Mouse (Mus musculus): Measurements from ENCODE around the gene Tpra1. TPM values are rescaled to one million over a fixed set of nuclear protein-coding genes. Genes with fewer than 3 reads are reported as not detected.

Tpra1 gene
- polyA plus RNA-seq, 1 experiment from 2014 or later: 67.3 TPM

- Histone ChIP-seq H3K36me3 (peaks cover 25% of the 10 kb centered on the region), H3K9ac (no peak overlapping the region), H3K9me3 (replicated peaks) (no peaks in the 10 kb centered on the region), H3K27me3 (no peaks in the 10 kb centered on the region), H3K4me2 (replicated peaks) (no peak overlapping the region), H3K4me3 (no peak overlapping the region), H3K27ac (no peak overlapping the region), H3K4me1 (no peaks in the 10 kb centered on the region)
- 75% methylated on average over 5 of the region's 5 CpGs for WGBS
- no peak for ATAC-seq (ENCODE audit: low FRiP score)
Observed at GRCm38 (mm10) chr6:88914799-88915198, 12.7 kb downstream of the Tpra1 start.

DNA sequence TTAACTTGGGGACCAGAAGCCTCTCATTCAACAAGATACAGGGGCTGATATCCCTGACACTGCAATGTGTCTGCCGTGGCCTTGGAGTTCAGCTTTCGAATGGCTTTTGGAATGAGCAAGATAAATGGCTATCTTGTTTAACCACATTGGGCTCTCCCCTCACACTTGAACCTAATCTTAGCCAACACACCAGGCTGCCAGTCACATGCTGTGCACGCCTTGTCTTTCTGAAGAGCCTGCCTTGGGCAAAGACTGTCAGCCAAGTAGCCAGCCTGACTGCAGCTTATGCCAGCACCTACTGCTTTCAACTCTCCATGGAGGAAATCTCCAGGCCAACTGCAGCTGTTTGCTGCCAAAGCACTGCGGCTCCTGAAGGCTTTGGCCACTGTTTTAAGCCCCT is 13.5 kb downstream of the Tpra1 start:
- 85% methylated on average over 4 of the region's 4 CpGs for WGBS
- no peak for ATAC-seq (ENCODE audit: low FRiP score)
- Histone ChIP-seq H3K36me3 (peaks cover 18% of the 10 kb centered on the region; the same call in 1 of the 2 replicates), H3K9me3 (replicated peaks) (no peaks in the 10 kb centered on the region), H3K4me3 (no peak overlapping the region), H3K9ac (no peak overlapping the region), H3K27me3 (no peaks in the 10 kb centered on the region), H3K4me2 (replicated peaks) (no peak overlapping the region), H3K4me1 (no peaks in the 10 kb centered on the region), H3K27ac (no peak overlapping the region)

GRCm38 (mm10) chr6:88916153-88916552 is 14.1 kb downstream of the Tpra1 start:
- H3K36me3 ChIP-seq: peaks cover 11% of the 10 kb centered on the region; the same call in 1 of the 2 replicates
- no peaks in the 10 kb centered on the region for H3K27me3 ChIP-seq
- H3K4me1 ChIP-seq: no peaks in the 10 kb centered on the region
- 62% methylated on average over 1 of the region's 1 CpGs for WGBS
- no peak overlapping the region for H3K4me2 ChIP-seq (replicated peaks)
- no peak overlapping the region for H3K4me3 ChIP-seq
- ATAC-seq (ENCODE audit: low FRiP score): no peak
- H3K27ac ChIP-seq: no peak overlapping the region
- H3K9me3 ChIP-seq (replicated peaks): no peaks in the 10 kb centered on the region
- H3K9ac ChIP-seq: no peak overlapping the region

- H3K4me1 ChIP-seq: peaks cover 1% of the 10 kb centered on the region; the same call in 1 of the 2 replicates
- ATAC-seq (ENCODE audit: low FRiP score): no peak
- H3K9me3 ChIP-seq (replicated peaks): no peaks in the 10 kb centered on the region
- no peaks in the 10 kb centered on the region for H3K27me3 ChIP-seq
- 79% methylated on average over 8 of the region's 8 CpGs for WGBS
- H3K9ac ChIP-seq: no peak overlapping the region
- no peak overlapping the region for H3K4me3 ChIP-seq
- H3K27ac ChIP-seq: no peak overlapping the region
- H3K4me2 ChIP-seq (replicated peaks): no peak overlapping the region
- H3K36me3 ChIP-seq: no peaks in the 10 kb centered on the region
Observed at GRCm38 (mm10) chr6:88918802-88919201, 16.8 kb downstream of the Tpra1 start.

DNA sequence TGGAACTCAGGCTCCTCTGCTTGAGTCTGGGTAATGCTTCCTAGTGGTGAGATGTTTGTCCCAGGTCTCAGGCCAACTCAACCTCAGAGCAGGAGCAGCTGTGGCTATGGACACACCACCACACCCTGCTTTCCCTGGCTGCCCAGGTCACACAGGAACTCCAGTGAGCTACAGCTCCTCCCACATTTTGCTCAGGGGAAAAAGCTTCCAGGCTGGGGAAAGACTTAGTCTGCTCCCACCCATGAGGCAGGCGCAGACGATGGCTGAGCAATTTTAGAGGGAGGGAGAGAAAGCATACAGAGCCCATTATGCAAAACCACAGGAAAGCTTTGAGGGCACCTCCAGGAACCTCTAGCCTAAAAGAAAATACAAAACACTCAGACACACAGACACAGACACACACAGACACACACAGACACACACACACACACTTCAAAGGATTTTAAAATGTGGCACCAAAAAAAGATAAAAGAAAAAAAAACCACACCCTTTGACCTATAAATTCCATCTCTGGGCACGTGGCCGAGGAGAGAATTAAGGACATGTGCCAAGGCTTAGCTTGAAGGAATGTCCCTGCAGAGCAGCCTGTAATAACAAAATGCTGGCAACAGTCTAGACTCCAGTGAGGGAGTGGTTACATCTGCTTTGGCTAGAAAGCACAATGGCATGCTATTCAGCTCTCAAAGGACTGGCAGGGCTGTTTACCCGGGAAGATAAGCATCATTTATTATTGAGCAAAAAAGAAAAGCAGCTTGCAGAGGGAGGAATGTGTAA is 22.6 kb downstream of the Tpra1 start:
- H3K9me3 ChIP-seq (replicated peaks): no peaks in the 10 kb centered on the region
- ATAC-seq (ENCODE audit: low FRiP score): no peak
- H3K27ac ChIP-seq: peak overlapping the region; percentile 88
- no peak overlapping the region for H3K9ac ChIP-seq
- no peak overlapping the region for H3K4me3 ChIP-seq
- no peak overlapping the region for H3K4me2 ChIP-seq (replicated peaks)
- H3K4me1 ChIP-seq: peaks cover 59% of the 10 kb centered on the region
- no peaks in the 10 kb centered on the region for H3K36me3 ChIP-seq
- no peaks in the 10 kb centered on the region for H3K27me3 ChIP-seq
- 1% methylated on average over 5 of the region's 5 CpGs for WGBS

GRCm38 (mm10) chr6:88925640-88926205 is 23.7 kb downstream of the Tpra1 start:
- Histone ChIP-seq H3K36me3 (no peaks in the 10 kb centered on the region), H3K27ac (peak overlapping the region; percentile 88), H3K9me3 (replicated peaks) (no peaks in the 10 kb centered on the region), H3K4me1 (peaks cover 69% of the 10 kb centered on the region), H3K27me3 (no peaks in the 10 kb centered on the region), H3K4me3 (no peak overlapping the region), H3K9ac (no peak overlapping the region), H3K4me2 (replicated peaks) (peak overlapping the region; percentile 4; the same call in 1 of the 2 replicates)
- 3% methylated on average over 4 of the region's 4 CpGs for WGBS
- peak; percentile 76 for ATAC-seq (ENCODE audit: low FRiP score)

- ATAC-seq (ENCODE audit: low FRiP score): no peak
- peak overlapping the region; percentile 88 for H3K27ac ChIP-seq
- H3K4me3 ChIP-seq: no peak overlapping the region
- H3K9ac ChIP-seq: no peak overlapping the region
- peaks cover 74% of the 10 kb centered on the region for H3K4me1 ChIP-seq
- H3K9me3 ChIP-seq (replicated peaks): no peaks in the 10 kb centered on the region
- H3K27me3 ChIP-seq: no peaks in the 10 kb centered on the region
- no peaks in the 10 kb centered on the region for H3K36me3 ChIP-seq
- H3K4me2 ChIP-seq (replicated peaks): no peak overlapping the region
- 25% methylated on average over 3 of the region's 3 CpGs for WGBS
Observed at GRCm38 (mm10) chr6:88926870-88927269, 24.8 kb downstream of the Tpra1 start.

DNA sequence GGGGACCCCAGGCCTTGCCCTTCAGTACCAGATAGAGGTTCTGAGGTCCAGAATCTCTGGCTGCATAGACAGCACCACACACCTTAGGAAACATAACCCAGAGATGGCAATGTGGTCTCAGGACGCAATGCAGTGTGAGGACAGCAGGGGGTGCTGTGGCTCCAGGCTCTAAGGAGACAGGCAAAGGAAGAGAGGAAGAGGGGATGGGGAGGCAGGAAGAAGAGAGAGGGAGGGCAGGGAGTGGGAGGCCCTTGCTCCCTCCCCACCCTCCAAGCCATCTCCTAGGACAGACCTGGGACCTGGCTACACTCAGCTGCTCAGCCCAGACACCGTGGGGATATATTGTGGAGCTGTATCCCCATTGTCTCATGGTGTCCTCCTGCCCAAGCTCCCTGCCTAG is 25.5 kb downstream of the Tpra1 start:
- no peak overlapping the region for H3K9ac ChIP-seq
- peak; percentile 19; the same call in 1 of the 2 replicates for ATAC-seq (ENCODE audit: low FRiP score)

GRCm38 (mm10) chr6:88928026-88928425 is 26.0 kb downstream of the Tpra1 start:
- Histone ChIP-seq H3K9ac (no peak overlapping the region), H3K4me1 (peaks cover 74% of the 10 kb centered on the region), H3K9me3 (replicated peaks) (no peaks in the 10 kb centered on the region), H3K4me2 (replicated peaks) (no peak overlapping the region), H3K36me3 (no peaks in the 10 kb centered on the region), H3K4me3 (no peak overlapping the region), H3K27ac (peak overlapping the region; percentile 88), H3K27me3 (no peaks in the 10 kb centered on the region)
- ATAC-seq (ENCODE audit: low FRiP score): no peak
- 77% methylated on average over 1 of the region's 1 CpGs for WGBS

More for the DNA sequence above, 25.5 kb downstream of the Tpra1 start:
- Histone ChIP-seq H3K36me3 (no peaks in the 10 kb centered on the region), H3K27ac (peak overlapping the region; percentile 88), H3K4me2 (replicated peaks) (no peak overlapping the region), H3K9me3 (replicated peaks) (no peaks in the 10 kb centered on the region), H3K27me3 (no peaks in the 10 kb centered on the region), H3K4me1 (peaks cover 74% of the 10 kb centered on the region), H3K4me3 (no peak overlapping the region)
- WGBS: 10% methylated on average over 2 of the region's 2 CpGs

GRCm38 (mm10) chr6:88928576-88928975 is 26.5 kb downstream of the Tpra1 start:
- peak overlapping the region; percentile 88 for H3K27ac ChIP-seq
- peaks cover 78% of the 10 kb centered on the region for H3K4me1 ChIP-seq
- 67% methylated on average over 5 of the region's 5 CpGs for WGBS

GRCm38 (mm10) chr6:88929451-88929850 is 27.4 kb downstream of the Tpra1 start:
- H3K27ac ChIP-seq: peak overlapping the region; percentile 88
- H3K4me1 ChIP-seq: peaks cover 77% of the 10 kb centered on the region
- WGBS: 35% methylated on average over 6 of the region's 6 CpGs
- no peak overlapping the region for H3K9ac ChIP-seq
- no peak overlapping the region for H3K4me3 ChIP-seq
- no peaks in the 10 kb centered on the region for H3K36me3 ChIP-seq
- H3K27me3 ChIP-seq: 0 out of 2 replicates have a peak, but pooled peaks cover 3% of the 10 kb centered on the region
- no peak overlapping the region for H3K4me2 ChIP-seq (replicated peaks)
- H3K9me3 ChIP-seq (replicated peaks): no peaks in the 10 kb centered on the region
- ATAC-seq (ENCODE audit: low FRiP score): peak; percentile 24

More at GRCm38 (mm10) chr6:88928576-88928975, 26.5 kb downstream of the Tpra1 start:
- H3K4me3 ChIP-seq: no peak overlapping the region
- no peaks in the 10 kb centered on the region for H3K9me3 ChIP-seq (replicated peaks)
- H3K36me3 ChIP-seq: no peaks in the 10 kb centered on the region
- 0 out of 2 replicates have a peak, but pooled peaks cover 3% of the 10 kb centered on the region for H3K27me3 ChIP-seq
- ATAC-seq (ENCODE audit: low FRiP score): no peak
- no peak overlapping the region for H3K4me2 ChIP-seq (replicated peaks)
- H3K9ac ChIP-seq: no peak overlapping the region

DNA sequence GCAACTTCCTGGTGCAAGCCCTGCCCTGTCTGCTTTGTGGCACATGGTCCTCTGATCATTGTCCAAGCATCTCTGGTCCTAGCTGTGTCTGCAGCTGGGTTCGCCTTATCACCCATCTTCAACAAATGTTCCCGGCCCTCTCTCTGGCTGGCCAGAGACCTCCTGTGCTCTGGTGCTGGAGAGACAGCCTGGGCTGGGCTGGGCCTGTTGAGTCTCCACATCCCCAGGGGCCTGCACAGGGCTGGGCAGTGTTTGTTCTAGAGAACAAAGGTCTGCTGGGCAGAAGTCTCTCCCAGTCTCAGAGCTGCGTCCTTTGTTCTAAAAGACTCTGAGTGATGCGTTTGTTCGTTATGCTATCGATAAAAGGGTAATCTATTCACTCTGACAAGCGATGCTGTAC is 28.0 kb downstream of the Tpra1 start:
- whole genome bisulfite sequencing: 34% methylated on average over 7 of the region's 7 CpGs
- Histone ChIP-seq H3K9me3 (replicated peaks) (no peaks in the 10 kb centered on the region), H3K9ac (no peak overlapping the region), H3K36me3 (no peaks in the 10 kb centered on the region), H3K4me3 (no peak overlapping the region), H3K4me2 (replicated peaks) (no peak overlapping the region), H3K4me1 (peaks cover 77% of the 10 kb centered on the region), H3K27ac (peak overlapping the region; percentile 88), H3K27me3 (0 out of 2 replicates have a peak, but pooled peaks cover 3% of the 10 kb centered on the region)
- no peak for ATAC-seq (ENCODE audit: low FRiP score)
